Mouse (Mus musculus) T-helper 2 cell (primary cell): ENCODE measurements around the gene Mdfic.

ENCODE experiments used
- in situ Hi-C: fragments of 300-600 bp; cut with MboI, MseI; formaldehyde crosslinking; loops from one replicate; pipeline ENCODE4 v1.15.1; 2025; ENCODE audit warnings: high pct_unique_total_duplicates

Gene Mdfic

GRCm38 (mm10) chr6:15789523-15790500, 69.4 kb downstream of the Mdfic start:
- in situ Hi-C loops, result loop anchor here (5.0 to 25.0 kb wide), 2 partner anchors 63 to 1847 kb away; partner anchors contain the start of gene Capza2

DNA sequence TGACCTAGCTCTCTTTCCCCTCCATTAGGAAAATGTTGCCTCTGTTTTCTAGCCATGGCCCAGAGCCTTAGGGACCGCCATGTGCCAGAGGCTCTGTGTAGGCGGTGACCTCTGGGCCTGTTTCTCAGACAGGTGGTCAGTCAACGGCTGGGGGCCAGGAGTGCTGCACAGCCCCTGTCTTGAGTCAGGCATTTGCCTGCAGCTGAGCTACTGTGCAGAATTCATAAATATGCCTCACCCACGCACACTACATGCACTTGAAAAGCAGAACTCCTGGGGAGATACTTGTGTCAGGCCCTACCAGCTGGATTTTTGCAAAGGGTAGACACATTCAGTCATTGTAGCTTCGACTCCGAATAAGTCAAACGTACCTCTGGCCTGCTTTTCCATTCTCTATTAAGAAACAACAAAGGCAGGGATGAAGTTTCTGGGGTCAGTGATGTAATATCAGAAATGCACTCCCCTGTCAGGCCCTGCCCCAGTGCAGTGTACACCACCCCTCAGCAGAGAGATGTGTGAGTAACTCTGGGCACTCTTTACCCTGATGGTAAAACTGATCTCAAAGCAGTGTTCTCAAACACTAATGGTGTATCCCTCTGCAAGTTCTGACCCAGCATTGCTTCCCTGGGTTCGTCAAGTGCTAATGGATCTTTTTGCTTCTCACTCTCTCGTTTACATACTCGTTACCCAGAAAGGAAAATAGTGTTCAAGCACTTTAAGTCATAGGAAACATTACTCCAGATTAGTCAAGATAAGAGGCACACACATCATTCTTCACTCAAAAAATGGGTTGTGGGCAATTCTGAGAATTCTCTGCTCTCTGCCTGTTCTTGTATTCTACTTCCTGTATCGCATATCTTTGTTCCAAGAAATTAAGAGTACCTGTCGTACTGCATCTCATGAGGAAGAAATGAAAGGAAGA, 72.5 kb downstream of the Mdfic start:
- in situ Hi-C loops, result loop anchor here (5.0 to 25.0 kb wide), 2 partner anchors 66 to 1844 kb away; partner anchors contain the start of gene Capza2

- in situ Hi-C loops, result loop anchor here (5.0 to 25.0 kb wide), 2 partner anchors 66 to 1844 kb away; partner anchors contain the start of gene Capza2
These were observed 73.3 kb downstream of the Mdfic start for GRCm38 (mm10) chr6:15793602-15794345.

- in situ Hi-C loops, result loop anchor here (5.0 to 25.0 kb wide), 2 partner anchors 68 to 1842 kb away; partner anchors contain the start of gene Capza2
These were observed 74.3 kb downstream of the Mdfic start for GRCm38 (mm10) chr6:15794801-15795200.

- in situ Hi-C loops, result loop anchor here (10.0 kb wide), 1 partner anchor 163 kb away; no protein-coding TSS in a partner anchor
These were observed 86.9 kb downstream of the Mdfic start for GRCm38 (mm10) chr6:15807382-15807781.

- in situ Hi-C loops, result no loop called here
These were observed 104.8 kb downstream of the Mdfic start for GRCm38 (mm10) chr6:15825236-15825635.

DNA sequence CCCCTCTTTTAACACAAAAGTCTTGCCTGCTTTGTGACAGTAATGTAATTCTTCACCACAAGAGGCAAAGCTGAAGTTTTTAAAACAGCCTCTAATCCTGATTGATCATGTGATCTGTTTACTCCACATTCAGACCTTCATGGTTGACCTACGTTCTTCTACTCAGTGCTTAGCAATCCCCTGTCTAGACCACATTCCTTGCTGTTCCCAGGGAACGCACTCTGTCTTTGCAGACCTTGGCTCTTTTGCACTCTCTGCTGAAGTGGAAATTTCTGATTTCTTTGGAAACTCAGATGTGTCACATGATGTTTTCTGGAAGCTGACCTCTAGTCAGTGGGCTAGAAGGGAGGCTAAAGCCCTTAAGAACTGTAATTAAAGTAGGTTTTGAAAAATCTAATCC, 109.4 kb downstream of the Mdfic start:
- in situ Hi-C loops, result loop anchor here (5.0 kb wide), 1 partner anchor 52 kb away; no protein-coding TSS in a partner anchor

GRCm38 (mm10) chr6:15830651-15831050, 110.2 kb downstream of the Mdfic start:
- in situ Hi-C loops, result loop anchor here (5.0 kb wide), 1 partner anchor 52 kb away; no protein-coding TSS in a partner anchor

- in situ Hi-C loops, result no loop called here
These were observed 117.2 kb downstream of the Mdfic start for GRCm38 (mm10) chr6:15837695-15838094.

- in situ Hi-C loops, result no loop called here
These were observed 119.4 kb downstream of the Mdfic start for GRCm38 (mm10) chr6:15839831-15840230.

DNA sequence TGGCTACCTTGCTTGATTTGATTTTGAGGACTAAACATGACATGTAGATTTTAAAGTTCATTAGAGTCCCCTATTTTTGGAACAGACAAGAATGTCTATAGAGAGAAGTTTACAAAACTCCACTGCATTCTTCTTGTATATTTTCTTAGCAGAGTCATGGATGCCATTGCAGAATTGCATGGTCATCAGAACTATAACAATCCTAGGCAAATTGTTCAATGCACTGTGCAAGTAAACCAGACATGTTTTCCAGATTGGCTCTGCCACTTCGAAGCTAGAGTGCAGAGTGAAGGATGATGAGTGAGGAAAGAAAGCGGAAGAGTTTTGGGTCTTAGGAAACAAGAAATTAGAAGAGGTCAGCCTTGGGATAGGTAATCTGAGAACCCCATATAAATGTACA, 120.0 kb downstream of the Mdfic start:
- in situ Hi-C loops, result no loop called here

DNA sequence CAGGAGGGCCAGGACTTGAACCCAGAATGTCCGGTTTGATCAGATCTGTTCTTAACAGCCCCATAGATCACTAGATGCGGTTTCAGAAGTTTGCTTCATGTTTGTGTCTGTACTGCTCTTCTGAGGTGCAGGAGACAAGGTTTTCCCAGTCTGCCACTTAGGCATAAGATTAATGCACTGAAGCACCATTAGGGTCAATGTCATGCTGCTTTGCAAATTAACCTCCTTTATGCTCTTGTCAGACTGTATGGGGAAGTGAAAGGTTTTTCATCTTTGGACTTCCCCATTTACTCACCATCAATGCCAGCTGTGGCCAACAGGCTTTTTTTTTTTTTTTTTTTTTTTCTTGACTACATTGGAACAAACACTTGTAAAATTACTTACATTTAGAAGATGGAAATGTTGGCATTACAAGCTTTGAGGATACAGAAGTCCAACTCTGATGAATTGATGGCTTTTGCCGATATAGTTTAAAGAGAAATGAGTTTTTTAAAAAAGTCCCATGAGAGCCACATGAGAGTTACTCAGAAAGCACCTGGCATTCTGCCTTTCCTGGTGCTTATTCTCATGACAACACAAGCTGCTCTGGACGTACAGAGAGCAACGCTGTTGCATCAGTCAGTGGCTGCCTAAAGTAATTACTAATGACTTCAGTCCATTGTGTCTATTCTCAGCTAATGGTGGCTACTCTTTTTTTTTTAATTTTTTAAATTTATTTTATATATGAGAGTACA, 121.2 kb downstream of the Mdfic start:
- in situ Hi-C loops, result no loop called here

DNA sequence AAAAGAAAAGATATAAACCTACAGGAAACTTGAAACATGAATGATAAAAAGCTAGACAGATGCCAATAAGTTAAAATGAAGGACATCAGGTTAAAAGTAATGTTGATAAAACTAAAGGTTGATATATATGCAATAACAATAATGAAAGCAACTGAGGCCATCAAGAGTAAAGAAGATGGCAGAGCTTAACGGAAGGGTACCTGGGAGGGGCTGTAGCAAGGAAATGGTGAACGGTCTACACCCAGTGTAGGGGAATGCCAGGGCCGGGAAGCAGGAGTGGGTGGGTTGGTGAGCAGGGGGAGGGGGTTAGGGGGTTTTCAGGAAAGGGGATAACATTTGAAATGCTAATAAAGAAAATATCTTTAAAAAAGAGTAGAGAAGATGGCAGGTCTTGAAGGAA, 122.8 kb downstream of the Mdfic start:
- in situ Hi-C loops, result no loop called here

DNA sequence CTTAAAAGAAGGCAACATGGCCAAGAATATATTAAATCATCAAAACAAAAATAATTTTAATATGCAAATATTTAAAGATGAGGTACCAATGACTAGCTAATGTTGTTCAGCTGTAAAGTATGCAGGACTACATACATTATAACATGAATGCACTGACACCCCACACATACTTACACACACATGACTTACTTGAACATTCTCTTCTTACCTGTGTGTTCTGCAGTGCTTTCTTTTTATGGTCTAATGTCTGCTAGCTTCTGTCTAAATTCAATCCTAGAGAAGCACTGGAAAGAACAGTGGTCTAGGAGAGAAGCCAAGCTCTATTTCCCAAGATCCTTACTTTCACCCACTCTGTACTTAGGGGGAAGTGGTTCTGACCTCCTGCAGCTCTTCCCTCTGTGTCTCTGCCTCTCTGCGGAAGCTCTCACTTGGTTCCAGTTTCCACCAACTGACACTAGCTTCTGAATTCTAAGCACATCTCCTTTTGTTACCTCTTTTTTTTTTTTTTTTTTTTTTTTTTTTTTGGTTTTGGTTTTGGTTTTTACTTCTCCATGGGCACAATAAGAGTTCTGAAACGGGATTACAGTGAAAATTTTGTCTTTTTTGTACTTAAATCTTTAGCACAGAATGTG, 125.4 kb downstream of the Mdfic start:
- in situ Hi-C loops, result no loop called here
